Mouse (Mus musculus): ENCODE data around the gene Cyp21a1. TPM values are rescaled to one million over a fixed set of nuclear protein-coding genes. Genes with fewer than 3 reads are reported as not detected.
A peak's percentile ranks its signal among the peaks of the same experiment; 100 is the strongest.
"Not testable (repeated sequence)": the region's sequence is repeated elsewhere in the genome, so short reads cannot be mapped to it uniquely, and the experiment has no call there.

Cyp21a1 gene
- polyA plus RNA-seq, 1 experiment from 2014 or later, result not detected

DNA sequence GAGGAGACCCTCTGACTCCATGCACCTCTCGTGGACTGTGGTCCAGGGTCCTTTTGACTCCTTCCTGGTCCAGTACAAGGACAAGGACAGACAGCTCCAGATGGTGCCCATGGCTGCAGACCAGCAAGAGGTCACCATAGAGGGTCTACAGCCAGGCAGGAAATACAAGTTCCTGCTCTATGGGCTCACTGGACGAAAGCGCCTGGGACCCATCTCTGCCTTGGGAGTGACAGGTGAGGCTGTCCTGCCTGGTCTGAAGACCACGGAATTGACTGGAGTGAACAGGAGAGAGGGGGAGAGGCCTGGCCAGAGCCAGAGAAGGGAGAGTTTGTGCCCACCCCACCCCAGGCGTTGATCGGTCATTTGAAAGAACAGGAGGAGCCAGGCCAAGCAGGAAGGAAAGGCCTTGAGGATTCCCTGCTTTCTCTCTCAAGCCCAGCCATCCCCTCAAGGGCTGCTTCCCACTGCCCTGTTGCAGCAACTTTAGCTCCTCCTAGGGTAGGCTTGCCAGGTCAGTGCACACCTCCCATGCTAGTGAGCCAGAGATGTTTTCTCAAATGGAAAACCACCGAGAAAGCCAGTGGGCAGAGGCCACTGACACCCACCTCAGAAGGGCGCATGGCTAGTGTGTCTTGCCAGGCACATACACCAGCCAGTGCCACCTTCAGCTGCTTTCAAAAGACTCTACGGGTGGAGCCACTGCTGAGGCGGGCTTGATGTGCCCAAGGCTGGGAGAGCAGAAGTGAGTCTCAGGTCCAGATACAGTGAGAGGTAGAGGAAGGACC lies 7.0 kb downstream of the Cyp21a1 start:
- H3K4me3 ChIP-seq (ENCODE audit: low read depth, low read length); H3K9ac ChIP-seq (ENCODE audit: low read depth, low read length); H3K4me1 ChIP-seq (ENCODE audit: control insufficient read depth, insufficient read depth, low read length); H3K27me3 ChIP-seq (ENCODE audit: control insufficient read depth, insufficient read depth, low read depth, low read length); H3K9me3 ChIP-seq (replicated peaks; ENCODE audit: control insufficient read depth, low read length, poor library complexity, severe bottlenecking); ATAC-seq; H3K36me3 ChIP-seq (ENCODE audit: control insufficient read depth, insufficient read depth, low read length); H3K27ac ChIP-seq (ENCODE audit: low read length); H3K4me2 ChIP-seq (ENCODE audit: low read length): not testable (repeated sequence)
- 94% methylated on average over 10 of the region's 10 CpGs for WGBS

GRCm38 (mm10) chr17:34796311-34797140 lies 7.8 kb downstream of the Cyp21a1 start:
- Histone ChIP-seq H3K36me3 (ENCODE audit: control insufficient read depth, insufficient read depth, low read length) (no peaks in the 10 kb centered on the region), H3K9me3 (replicated peaks; ENCODE audit: control insufficient read depth, low read length, poor library complexity, severe bottlenecking) (no peaks in the 10 kb centered on the region), H3K4me3 (ENCODE audit: low read depth, low read length) (no peak overlapping the region), H3K4me1 (ENCODE audit: control insufficient read depth, insufficient read depth, low read length) (no peaks in the 10 kb centered on the region), H3K27ac (ENCODE audit: low read length) (no peak overlapping the region), H3K9ac (ENCODE audit: low read depth, low read length) (no peak overlapping the region), H3K4me2 (ENCODE audit: low read length) (no peak overlapping the region), H3K27me3 (ENCODE audit: control insufficient read depth, insufficient read depth, low read depth, low read length) (no peaks in the 10 kb centered on the region)
- no peak for ATAC-seq
- 86% methylated on average over 8 of the region's 8 CpGs for WGBS

GRCm38 (mm10) chr17:34795633-34796032 lies 8.7 kb downstream of the Cyp21a1 start:
- Histone ChIP-seq H3K27ac (ENCODE audit: low read length) (no peak overlapping the region), H3K4me2 (ENCODE audit: low read length) (no peak overlapping the region), H3K9ac (ENCODE audit: low read depth, low read length) (no peak overlapping the region), H3K27me3 (ENCODE audit: control insufficient read depth, insufficient read depth, low read depth, low read length) (no peaks in the 10 kb centered on the region), H3K4me3 (ENCODE audit: low read depth, low read length) (no peak overlapping the region), H3K36me3 (ENCODE audit: control insufficient read depth, insufficient read depth, low read length) (no peaks in the 10 kb centered on the region), H3K9me3 (replicated peaks; ENCODE audit: control insufficient read depth, low read length, poor library complexity, severe bottlenecking) (no peaks in the 10 kb centered on the region), H3K4me1 (ENCODE audit: control insufficient read depth, insufficient read depth, low read length) (no peaks in the 10 kb centered on the region)
- no peak for ATAC-seq
- WGBS, result 64% methylated on average over 9 of the region's 9 CpGs

DNA sequence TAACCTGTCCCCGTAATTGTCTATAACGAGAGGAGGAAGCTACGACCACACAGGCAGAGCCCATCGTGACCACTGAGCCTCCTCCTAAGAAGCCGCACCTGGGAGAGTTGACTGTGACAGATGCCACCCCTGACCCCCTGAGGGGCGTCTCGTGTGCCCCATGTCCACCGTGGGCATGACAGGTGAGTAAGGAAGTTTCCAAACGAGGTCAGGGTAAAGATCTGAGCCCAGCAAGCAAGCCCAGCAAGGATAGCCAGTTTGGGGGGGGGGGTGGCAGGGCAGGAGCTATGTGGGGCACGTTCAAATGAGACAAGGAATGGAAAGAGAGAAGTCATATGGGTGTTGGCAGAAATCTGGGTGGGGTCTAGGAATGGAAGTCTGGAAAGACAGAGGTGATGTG lies 9.3 kb downstream of the Cyp21a1 start:
- H3K4me1 ChIP-seq (ENCODE audit: control insufficient read depth, insufficient read depth, low read length), result no peaks in the 10 kb centered on the region
- H3K4me2 ChIP-seq (ENCODE audit: low read length), result no peak overlapping the region
- H3K9ac ChIP-seq (ENCODE audit: low read depth, low read length), result no peak overlapping the region
- no peaks in the 10 kb centered on the region for H3K27me3 ChIP-seq (ENCODE audit: control insufficient read depth, insufficient read depth, low read depth, low read length)
- no peak overlapping the region for H3K27ac ChIP-seq (ENCODE audit: low read length)
- 84% methylated on average over 10 of the region's 10 CpGs for WGBS
- H3K9me3 ChIP-seq (replicated peaks; ENCODE audit: control insufficient read depth, low read length, poor library complexity, severe bottlenecking), result no peaks in the 10 kb centered on the region
- no peak for ATAC-seq
- no peak overlapping the region for H3K4me3 ChIP-seq (ENCODE audit: low read depth, low read length)
- H3K36me3 ChIP-seq (ENCODE audit: control insufficient read depth, insufficient read depth, low read length), result no peaks in the 10 kb centered on the region

DNA sequence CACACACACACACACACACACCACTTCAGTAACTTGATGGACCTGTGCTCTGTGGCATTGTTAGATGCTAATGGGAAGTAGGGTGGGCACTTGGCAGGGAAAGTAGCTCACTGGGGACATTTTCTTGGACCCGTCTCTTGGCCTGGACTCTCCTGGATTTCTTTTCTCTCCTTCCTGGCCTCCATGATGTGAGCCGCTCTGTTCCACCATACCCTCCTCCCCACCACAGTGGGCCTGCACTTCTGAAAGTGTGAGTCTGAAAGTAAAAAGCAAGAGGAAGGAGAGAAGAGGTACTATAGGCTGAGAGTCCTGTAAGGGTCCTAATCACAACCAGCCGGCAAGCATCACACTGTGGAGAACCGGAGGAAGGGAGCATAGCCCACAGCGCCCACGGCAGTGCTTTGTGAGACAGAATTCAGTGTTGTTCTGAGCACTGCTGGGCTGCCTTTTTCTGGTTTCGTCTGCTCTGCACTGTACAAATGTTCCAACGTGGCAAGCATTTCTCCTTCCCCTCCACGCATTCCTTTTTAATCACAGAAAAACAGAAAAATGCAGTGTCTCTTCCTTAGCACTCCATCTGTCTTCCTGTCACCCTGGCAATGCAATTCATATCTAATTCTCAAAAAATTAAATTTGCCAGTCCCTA lies 26.6 kb downstream of the Cyp21a1 start:
- H3K9me3 ChIP-seq (replicated peaks; ENCODE audit: control insufficient read depth, low read length, poor library complexity, severe bottlenecking), result peaks cover 5% of the 10 kb centered on the region; the same call in 1 of the 2 replicates
- no peaks in the 10 kb centered on the region for H3K4me1 ChIP-seq (ENCODE audit: control insufficient read depth, insufficient read depth, low read length)
- no peaks in the 10 kb centered on the region for H3K27me3 ChIP-seq (ENCODE audit: control insufficient read depth, insufficient read depth, low read depth, low read length)
- H3K9ac ChIP-seq (ENCODE audit: low read depth, low read length), result no peak overlapping the region
- no peak for ATAC-seq
- H3K27ac ChIP-seq (ENCODE audit: low read length), result no peak overlapping the region
- no peaks in the 10 kb centered on the region for H3K36me3 ChIP-seq (ENCODE audit: control insufficient read depth, insufficient read depth, low read length)
- no peak overlapping the region for H3K4me3 ChIP-seq (ENCODE audit: low read depth, low read length)
- 78% methylated on average over 9 of the region's 9 CpGs for WGBS
- no peak overlapping the region for H3K4me2 ChIP-seq (ENCODE audit: low read length)

GRCm38 (mm10) chr17:34761471-34761870 lies 42.9 kb downstream of the Cyp21a1 start:
- no peak overlapping the region for H3K27ac ChIP-seq (ENCODE audit: low read length)
- no peak overlapping the region for H3K9ac ChIP-seq (ENCODE audit: low read depth, low read length)
- H3K4me3 ChIP-seq (ENCODE audit: low read depth, low read length), result no peak overlapping the region
- H3K9me3 ChIP-seq (replicated peaks; ENCODE audit: control insufficient read depth, low read length, poor library complexity, severe bottlenecking), result no peaks in the 10 kb centered on the region
- ATAC-seq, result no peak
- no peaks in the 10 kb centered on the region for H3K27me3 ChIP-seq (ENCODE audit: control insufficient read depth, insufficient read depth, low read depth, low read length)
- H3K36me3 ChIP-seq (ENCODE audit: control insufficient read depth, insufficient read depth, low read length), result no peaks in the 10 kb centered on the region
- H3K4me1 ChIP-seq (ENCODE audit: control insufficient read depth, insufficient read depth, low read length), result no peaks in the 10 kb centered on the region
- 78% methylated on average over 3 of the region's 3 CpGs for WGBS
- no peak overlapping the region for H3K4me2 ChIP-seq (ENCODE audit: low read length)

Small RNA genes within 50 kb of the gene (microRNA-seq; reads per million reads assigned to microRNA genes)
- gene Gm27471 (not detected), gene Mir6970 (not detected), gene Mir6971 (4.8 reads per million, percentile 23 among the genes with 10 or more reads in this experiment)

Other genes with a start within 250 kb of the Cyp21a1 start
- gene Notch4, start 240.3 kb downstream of the Cyp21a1 start, polyA plus RNA-seq (2015; fragmentation: Nextera tagmentation; extraction: Ambion mirVana), result 5.9 and 6.7 TPM in 2 replicates
- 3.9 and 4.3 TPM in 2 replicates for gene Gpsm3, start 214.8 kb downstream of the Cyp21a1 start, polyA plus RNA-seq (2015; fragmentation: Nextera tagmentation; extraction: Ambion mirVana)
- gene Pbx2, start 213.3 kb downstream of the Cyp21a1 start, polyA plus RNA-seq (2015; fragmentation: Nextera tagmentation; extraction: Ambion mirVana), result 9.4 and 9.7 TPM in 2 replicates
- 0.95 and 1.1 TPM in 2 replicates for gene Ager, start 206.7 kb downstream of the Cyp21a1 start, polyA plus RNA-seq (2015; fragmentation: Nextera tagmentation; extraction: Ambion mirVana)
- 291 and 298 TPM in 2 replicates for gene Rnf5, start 200.9 kb downstream of the Cyp21a1 start, polyA plus RNA-seq (2015; fragmentation: Nextera tagmentation; extraction: Ambion mirVana)
- gene Agpat1, start 200.3 kb downstream of the Cyp21a1 start, polyA plus RNA-seq (2015; fragmentation: Nextera tagmentation; extraction: Ambion mirVana), result 118 TPM in 2 replicates
- 6.1 and 6.3 TPM in 2 replicates for gene Egfl8, start 188.6 kb downstream of the Cyp21a1 start, polyA plus RNA-seq (2015; fragmentation: Nextera tagmentation; extraction: Ambion mirVana)
- gene Ppt2, start 176.1 kb downstream of the Cyp21a1 start, polyA plus RNA-seq (2015; fragmentation: Nextera tagmentation; extraction: Ambion mirVana), result 19.9 and 21.0 TPM in 2 replicates
- 10.3 and 11.5 TPM in 2 replicates for gene Prrt1, start 175.0 kb downstream of the Cyp21a1 start, polyA plus RNA-seq (2015; fragmentation: Nextera tagmentation; extraction: Ambion mirVana)
- 15.4 and 17.9 TPM in 2 replicates for gene Fkbpl, start 159.8 kb downstream of the Cyp21a1 start, polyA plus RNA-seq (2015; fragmentation: Nextera tagmentation; extraction: Ambion mirVana)
- gene Atf6b, start 157.4 kb downstream of the Cyp21a1 start, polyA plus RNA-seq (2015; fragmentation: Nextera tagmentation; extraction: Ambion mirVana), result 119 and 123 TPM in 2 replicates
- 0.14 and 0.15 TPM in 2 replicates for gene Tnxb, start 134.0 kb downstream of the Cyp21a1 start, polyA plus RNA-seq (2015; fragmentation: Nextera tagmentation; extraction: Ambion mirVana)
- gene C4b, start 60.7 kb downstream of the Cyp21a1 start, polyA plus RNA-seq (2015; fragmentation: Nextera tagmentation; extraction: Ambion mirVana), result 0.27 and 0.39 TPM in 2 replicates
- 40.6 and 43.2 TPM in 2 replicates for gene Stk19, start 32.4 kb upstream of the Cyp21a1 start, polyA plus RNA-seq (2015; fragmentation: Nextera tagmentation; extraction: Ambion mirVana)
- 73.1 and 73.2 TPM in 2 replicates for gene Dxo, start 32.5 kb upstream of the Cyp21a1 start, polyA plus RNA-seq (2015; fragmentation: Nextera tagmentation; extraction: Ambion mirVana)
- 62.1 and 62.4 TPM in 2 replicates for gene Skiv2l, start 45.6 kb upstream of the Cyp21a1 start, polyA plus RNA-seq (2015; fragmentation: Nextera tagmentation; extraction: Ambion mirVana)
- 79.8 and 86.5 TPM in 2 replicates for gene Nelfe, start 45.8 kb upstream of the Cyp21a1 start, polyA plus RNA-seq (2015; fragmentation: Nextera tagmentation; extraction: Ambion mirVana)
- 0.51 and 1.4 TPM in 2 replicates for gene Cfb, start 58.0 kb upstream of the Cyp21a1 start, polyA plus RNA-seq (2015; fragmentation: Nextera tagmentation; extraction: Ambion mirVana)
- gene Zbtb12, start 74.9 kb upstream of the Cyp21a1 start, polyA plus RNA-seq (2015; fragmentation: Nextera tagmentation; extraction: Ambion mirVana), result 12.4 and 13.1 TPM in 2 replicates
- gene Gm20547, start 77.5 kb upstream of the Cyp21a1 start, polyA plus RNA-seq (2015; fragmentation: Nextera tagmentation; extraction: Ambion mirVana), result 0.16 TPM in 1 of 2 replicates, not detected in the other
- 1.6 and 2.4 TPM in 2 replicates for gene C2, start 93.7 kb upstream of the Cyp21a1 start, polyA plus RNA-seq (2015; fragmentation: Nextera tagmentation; extraction: Ambion mirVana)
- 99.8 and 102 TPM in 2 replicates for gene Ehmt2, start 93.9 kb upstream of the Cyp21a1 start, polyA plus RNA-seq (2015; fragmentation: Nextera tagmentation; extraction: Ambion mirVana)
- 0.09 TPM in 1 of 2 replicates, not detected in the other for gene Slc44a4, start 109.9 kb upstream of the Cyp21a1 start, polyA plus RNA-seq (2015; fragmentation: Nextera tagmentation; extraction: Ambion mirVana)
- 38.6 and 42.3 TPM in 2 replicates for gene Neu1, start 126.7 kb upstream of the Cyp21a1 start, polyA plus RNA-seq (2015; fragmentation: Nextera tagmentation; extraction: Ambion mirVana)
- 0.24 TPM in 1 of 2 replicates, not detected in the other for gene Hspa1b, start 154.7 kb upstream of the Cyp21a1 start, polyA plus RNA-seq (2015; fragmentation: Nextera tagmentation; extraction: Ambion mirVana)
- gene Gm20481, start 165.4 kb upstream of the Cyp21a1 start, polyA plus RNA-seq (2015; fragmentation: Nextera tagmentation; extraction: Ambion mirVana), result not detected in 2 replicates
- gene Hspa1a, start 167.6 kb upstream of the Cyp21a1 start, polyA plus RNA-seq (2015; fragmentation: Nextera tagmentation; extraction: Ambion mirVana), result 13.4 and 19.3 TPM in 2 replicates
- 2.0 and 2.4 TPM in 2 replicates for gene Hspa1l, start 168.1 kb upstream of the Cyp21a1 start, polyA plus RNA-seq (2015; fragmentation: Nextera tagmentation; extraction: Ambion mirVana)
- 97.2 and 107 TPM in 2 replicates for gene Lsm2, start 177.3 kb upstream of the Cyp21a1 start, polyA plus RNA-seq (2015; fragmentation: Nextera tagmentation; extraction: Ambion mirVana)
- 54.8 and 56.5 TPM in 2 replicates for gene Vars, start 196.4 kb upstream of the Cyp21a1 start, polyA plus RNA-seq (2015; fragmentation: Nextera tagmentation; extraction: Ambion mirVana)
- 0.16 and 0.26 TPM in 2 replicates for gene Vwa7, start 212.0 kb upstream of the Cyp21a1 start, polyA plus RNA-seq (2015; fragmentation: Nextera tagmentation; extraction: Ambion mirVana)
- gene Sapcd1, start 223.5 kb upstream of the Cyp21a1 start, polyA plus RNA-seq (2015; fragmentation: Nextera tagmentation; extraction: Ambion mirVana), result 0.71 and 1.1 TPM in 2 replicates
- 1.9 and 2.4 TPM in 2 replicates for gene Msh5, start 242.2 kb upstream of the Cyp21a1 start, polyA plus RNA-seq (2015; fragmentation: Nextera tagmentation; extraction: Ambion mirVana)
- gene Clic1, start 245.4 kb upstream of the Cyp21a1 start, polyA plus RNA-seq (2015; fragmentation: Nextera tagmentation; extraction: Ambion mirVana), result 51.2 and 54.7 TPM in 2 replicates

All from midbrain, embryonic 16.5 days (tissue).